In the genomic region with DNA sequence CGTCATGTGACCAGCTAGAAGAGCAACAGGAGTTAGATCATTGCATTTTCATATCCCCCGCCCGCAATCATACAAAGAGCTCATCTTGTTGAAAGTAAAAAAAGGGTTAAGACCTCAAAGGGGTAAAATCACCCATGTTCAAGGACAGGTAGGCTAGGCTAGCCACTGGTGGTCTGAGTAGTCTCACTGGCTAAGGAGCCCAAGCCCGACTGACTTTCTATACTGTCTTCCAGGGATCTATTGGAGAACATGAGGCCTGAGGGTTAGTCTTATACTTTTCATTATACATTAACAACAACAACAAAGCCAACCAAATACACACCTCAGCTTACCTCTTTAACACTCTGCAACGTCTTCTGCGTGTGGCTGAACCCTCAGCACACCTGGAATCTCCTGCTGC, we compare ENCODE assay signal across 20 mouse cellular contexts. TPM values are rescaled to one million over a fixed set of nuclear protein-coding genes. Genes with fewer than 3 reads are reported as not detected.
"Had no signal": no experiment of that assay in that cellular context is flagged by ENCODE, and none has a peak within 500 bp of the region (broad histone marks: within the 10 kb centered on the region; RNA-seq: fewer than 3 reads in every experiment).

No protein-coding gene starts in this region.

- H3K4me1 ChIP-seq: lung, embryonic 15.5 days; midbrain, embryonic 12.5 days; midbrain, embryonic 15.5 days; neural tube, embryonic 12.5 days; stomach, embryonic 15.5 days had no signal

- H3K4me2 ChIP-seq: lung, embryonic 15.5 days; midbrain, embryonic 12.5 days; midbrain, embryonic 15.5 days; neural tube, embryonic 12.5 days; stomach, embryonic 15.5 days had no signal

- ATAC-seq: liver, postnatal 0 days; lung, postnatal 0 days; midbrain, embryonic 15.5 days had no signal

- H3K27me3 ChIP-seq: lung, embryonic 15.5 days; midbrain, embryonic 12.5 days; midbrain, embryonic 15.5 days; neural tube, embryonic 12.5 days; stomach, embryonic 15.5 days had no signal

- H3K4me3 ChIP-seq: lung, embryonic 15.5 days; megakaryocyte, embryonic 14.5 days; midbrain, embryonic 12.5 days; midbrain, embryonic 15.5 days; neural tube, embryonic 12.5 days; stomach, embryonic 15.5 days had no signal

- H3K27ac ChIP-seq: lung, embryonic 15.5 days; macrophage; midbrain, embryonic 12.5 days; midbrain, embryonic 15.5 days; neural tube, embryonic 12.5 days; stomach, embryonic 15.5 days; stomach, postnatal 0 days had no signal

- DNase-seq: liver, postnatal 0 days; lung, adult 2 months; lung, postnatal 14 days; lung, postnatal 36 days; right cerebral cortex, postnatal 14 days; thymus, adult 2 months; thymus, postnatal 25 days; thymus, postnatal 4 days had no signal

- H3K9me3 ChIP-seq: lung, embryonic 15.5 days; megakaryocyte, embryonic 14.5 days; midbrain, embryonic 12.5 days; midbrain, embryonic 15.5 days; neural tube, embryonic 12.5 days; stomach, embryonic 15.5 days had no signal

- H3K9ac ChIP-seq: liver, postnatal 0 days; lung, embryonic 15.5 days; midbrain, embryonic 12.5 days; midbrain, embryonic 15.5 days; neural tube, embryonic 12.5 days; stomach, embryonic 15.5 days had no signal

RNA-seq across cellular contexts. Expression of gene Hcn4, which starts 52.2 kb away (rescaled TPM):
- total RNA-seq: megakaryocyte progenitor cell, adult 5-6 weeks; monocyte, adult 5-6 weeks; neutrophil, adult 5-6 weeks had no signal
- polyA plus RNA-seq: liver, postnatal 0 days; macrophage had no signal
